Mouse (Mus musculus) liver, embryonic 14.5 days (tissue): ENCODE measurements at regions not wholly inside any gene's neighbourhood (a gene's known extent, or its start where the extent isn't known, plus 50 kb on each side); places are given as distances from the start of the nearest gene placed in this dataset.

Experiments
- CTCF ChIP-seq: IDR thresholded peaks from 2 replicates; pipeline ENCODE4 v1.5.1; 2016; ENCODE audit warnings: antibody characterized with exemption, low read depth, control low read depth
- EP300 ChIP-seq: IDR thresholded peaks from 2 replicates; pipeline ENCODE4 v1.6.1; 2016; ENCODE audit warnings: antibody characterized with exemption, low read depth

GRCm38 (mm10) chr6:127276362-127276761, 124.4 kb upstream of the Ccnd2 start:
- TF ChIP-seq CTCF: no peak
- no peak for TF ChIP-seq EP300
